Mouse (Mus musculus): ENCODE results near the gene H2-DMb2. TPM values are rescaled to one million over a fixed set of nuclear protein-coding genes. Genes with fewer than 3 reads are reported as not detected.

Gene H2-DMb2
- polyA plus RNA-seq, 1 experiment from 2014 or later: 0.53 TPM

GRCm38 (mm10) chr17:34107109-34107867 is 35.8 kb upstream of the H2-DMb2 start:
- WGBS: 76% methylated on average over 7 of the region's 7 CpGs
- no peak for TF ChIP-seq CTCF (IDR thresholded peaks at IDR 0.05; ENCODE audit: low read depth)
- no peak for TF ChIP-seq EP300 (optimal IDR thresholded peaks at IDR 0.05)
- Histone ChIP-seq H3K4me3 (ENCODE audit: low read depth, low read length) (no peak overlapping the region), H3K27me3 (ENCODE audit: control insufficient read depth, insufficient read depth, low read length) (no peaks in the 10 kb centered on the region), H3K9me3 (ENCODE audit: control insufficient read depth, low read length) (no peaks in the 10 kb centered on the region), H3K9ac (ENCODE audit: low read length) (no peak overlapping the region), H3K36me3 (ENCODE audit: control insufficient read depth, insufficient read depth, low read length) (peaks cover 18% of the 10 kb centered on the region), H3K27ac (replicated peaks) (no peak overlapping the region), H3K4me2 (replicated peaks; ENCODE audit: low read depth) (no peak overlapping the region), H3K4me1 (replicated peaks; ENCODE audit: control insufficient read depth, insufficient read depth) (no peaks in the 10 kb centered on the region)
- ATAC-seq (ENCODE audit: low FRiP score, low TSS enrichment) (0 out of 2 replicates have a peak, but pooled peaks have one; percentile 6), DNase-seq (ENCODE audit: low spot score) (no peak)

GRCm38 (mm10) chr17:34108460-34108859 is 34.6 kb upstream of the H2-DMb2 start:
- TF ChIP-seq EP300 (optimal IDR thresholded peaks at IDR 0.05) (no peak), CTCF (IDR thresholded peaks at IDR 0.05; ENCODE audit: low read depth) (no peak)
- 80% methylated on average over 5 of the region's 6 CpGs for WGBS
- no peaks in the 10 kb centered on the region for H3K9me3 ChIP-seq (ENCODE audit: control insufficient read depth, low read length)
- H3K36me3 ChIP-seq (ENCODE audit: control insufficient read depth, insufficient read depth, low read length): peaks cover 29% of the 10 kb centered on the region
- no peak overlapping the region for H3K27ac ChIP-seq (replicated peaks)
- no peak overlapping the region for H3K9ac ChIP-seq (ENCODE audit: low read length)
- no peaks in the 10 kb centered on the region for H3K27me3 ChIP-seq (ENCODE audit: control insufficient read depth, insufficient read depth, low read length)
- DNase-seq (ENCODE audit: low spot score) (no peak), ATAC-seq (ENCODE audit: low FRiP score, low TSS enrichment) (no peak)
- H3K4me2 ChIP-seq (replicated peaks; ENCODE audit: low read depth): no peak overlapping the region
- H3K4me3 ChIP-seq (ENCODE audit: low read depth, low read length): no peak overlapping the region
- no peaks in the 10 kb centered on the region for H3K4me1 ChIP-seq (replicated peaks; ENCODE audit: control insufficient read depth, insufficient read depth)

GRCm38 (mm10) chr17:34109038-34109805 is 33.9 kb upstream of the H2-DMb2 start:
- ATAC-seq (ENCODE audit: low FRiP score, low TSS enrichment) (peak; percentile 22; the same call in 1 of the 2 replicates), DNase-seq (ENCODE audit: low spot score) (no peak)
- no peak overlapping the region for H3K4me3 ChIP-seq (ENCODE audit: low read depth, low read length)
- WGBS: 77% methylated on average over 14 of the region's 14 CpGs
- peaks cover 36% of the 10 kb centered on the region for H3K36me3 ChIP-seq (ENCODE audit: control insufficient read depth, insufficient read depth, low read length)
- H3K27ac ChIP-seq (replicated peaks): peak overlapping the region; percentile 20; the same call in 1 of the 2 replicates
- TF ChIP-seq CTCF (IDR thresholded peaks at IDR 0.05; ENCODE audit: low read depth) (peak; percentile 50), EP300 (optimal IDR thresholded peaks at IDR 0.05) (no peak)
- no peaks in the 10 kb centered on the region for H3K9me3 ChIP-seq (ENCODE audit: control insufficient read depth, low read length)
- no peak overlapping the region for H3K9ac ChIP-seq (ENCODE audit: low read length)
- H3K27me3 ChIP-seq (ENCODE audit: control insufficient read depth, insufficient read depth, low read length): no peaks in the 10 kb centered on the region
- H3K4me1 ChIP-seq (replicated peaks; ENCODE audit: control insufficient read depth, insufficient read depth): no peaks in the 10 kb centered on the region
- no peak overlapping the region for H3K4me2 ChIP-seq (replicated peaks; ENCODE audit: low read depth)

- Histone ChIP-seq H3K4me3 (ENCODE audit: low read depth, low read length) (no peak overlapping the region), H3K36me3 (ENCODE audit: control insufficient read depth, insufficient read depth, low read length) (peaks cover 40% of the 10 kb centered on the region), H3K4me1 (replicated peaks; ENCODE audit: control insufficient read depth, insufficient read depth) (no peaks in the 10 kb centered on the region), H3K4me2 (replicated peaks; ENCODE audit: low read depth) (no peak overlapping the region), H3K9ac (ENCODE audit: low read length) (no peak overlapping the region), H3K9me3 (ENCODE audit: control insufficient read depth, low read length) (no peaks in the 10 kb centered on the region), H3K27ac (replicated peaks) (peak overlapping the region; percentile 20; the same call in 1 of the 2 replicates), H3K27me3 (ENCODE audit: control insufficient read depth, insufficient read depth, low read length) (no peaks in the 10 kb centered on the region)
- WGBS: 65% methylated on average over 3 of the region's 3 CpGs
- TF ChIP-seq EP300 (optimal IDR thresholded peaks at IDR 0.05) (no peak), CTCF (IDR thresholded peaks at IDR 0.05; ENCODE audit: low read depth) (no peak)
- DNase-seq (ENCODE audit: low spot score): no peak
- ATAC-seq (ENCODE audit: low FRiP score, low TSS enrichment): peak; percentile 49
Measured at GRCm38 (mm10) chr17:34109806-34110195, 33.3 kb upstream of the H2-DMb2 start.

DNA sequence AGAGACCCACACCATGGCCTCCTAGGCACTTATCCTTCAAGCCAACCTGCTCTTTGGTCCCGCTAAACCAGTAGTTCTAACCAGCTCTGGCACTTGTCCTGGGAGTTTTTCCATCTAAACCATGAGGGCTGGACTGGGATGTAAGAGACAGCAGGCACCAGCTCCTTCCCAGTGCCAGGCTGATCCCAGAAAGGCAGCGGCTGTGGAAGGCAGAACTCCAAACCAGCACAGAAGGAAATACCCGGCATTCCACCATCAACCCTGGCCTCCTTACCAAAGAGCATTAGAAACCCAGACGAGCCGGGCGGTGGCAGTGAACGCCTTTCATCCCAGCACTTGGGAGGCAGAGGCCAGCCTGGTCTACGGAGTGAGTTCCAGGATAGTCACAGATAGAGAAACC is 32.8 kb upstream of the H2-DMb2 start:
- DNase-seq (ENCODE audit: low spot score) (no peak), ATAC-seq (ENCODE audit: low FRiP score, low TSS enrichment) (peak; percentile 6; the same call in 1 of the 2 replicates)
- 51% methylated on average over 8 of the region's 8 CpGs for WGBS

More for the DNA sequence above, 32.8 kb upstream of the H2-DMb2 start:
- no peaks in the 10 kb centered on the region for H3K9me3 ChIP-seq (ENCODE audit: control insufficient read depth, low read length)
- TF ChIP-seq CTCF (IDR thresholded peaks at IDR 0.05; ENCODE audit: low read depth) (no peak), EP300 (optimal IDR thresholded peaks at IDR 0.05) (no peak)
- H3K36me3 ChIP-seq (ENCODE audit: control insufficient read depth, insufficient read depth, low read length): peaks cover 46% of the 10 kb centered on the region
- no peaks in the 10 kb centered on the region for H3K4me1 ChIP-seq (replicated peaks; ENCODE audit: control insufficient read depth, insufficient read depth)
- no peak overlapping the region for H3K4me2 ChIP-seq (replicated peaks; ENCODE audit: low read depth)
- H3K9ac ChIP-seq (ENCODE audit: low read length): no peak overlapping the region
- H3K27ac ChIP-seq (replicated peaks): no peak overlapping the region; the same call in 1 of the 2 replicates
- H3K4me3 ChIP-seq (ENCODE audit: low read depth, low read length): no peak overlapping the region
- no peaks in the 10 kb centered on the region for H3K27me3 ChIP-seq (ENCODE audit: control insufficient read depth, insufficient read depth, low read length)
